Mouse (Mus musculus) left cerebral cortex, postnatal 14 days (tissue): ENCODE data around the gene Fkbp4. TPM values are rescaled to one million over a fixed set of nuclear protein-coding genes. Genes with fewer than 3 reads are reported as not detected.

Experiments used
- DNase-seq, 2 experiments: peaks; one replicate each; pipeline ENCODE4 v3.0.0; 2021 to 2022; ENCODE audit warnings: low spot score in 2 of 2, mixed read lengths in 1 of 2
- intact Hi-C: fragments of 180-260 bp; cut with DNase I; formaldehyde crosslinking; loops from one replicate; pipeline ENCODE4 v1.15.1; 2025
- long read RNA-seq, 2 experiments: library from polyadenylated mRNA; stranded (forward); transcript quantifications; one replicate each; pipeline ENCODE4 v2.0.0; 2021
- total RNA-seq, 2 experiments: library from RNA; stranded (reverse); gene quantifications; 2 replicates each; pipeline ENCODE4 v1.2.3; 2021

Gene Fkbp4
- 100 to 1,000 TPM; 112 TPM for total RNA-seq
- long read RNA-seq, experiment 1, transcript Fkbp4-201 (10 exons, 2,217 nt): major isoform, 226 of 255 reads
- long read RNA-seq, experiment 1, partial matches to known transcripts: 7 of 255 reads
- long read RNA-seq, experiment 1, other reads (novel, unspliced or antisense): 21 of 255 reads
- long read RNA-seq, experiment 2, transcript Fkbp4-201 (10 exons, 2,217 nt): major isoform, 198 of 235 reads
- long read RNA-seq, experiment 2, partial matches to known transcripts: 29 of 235 reads
- long read RNA-seq, experiment 2, other reads (novel, unspliced or antisense): 8 of 235 reads

- DNase-seq: peak; percentile 90 to 93
- intact Hi-C loops: no loop called here
Measured at GRCm38 (mm10) chr6:128438317-128438870, at the start of gene Fkbp4. TSS of gene Fkbp4 (minus strand) at chr6:128438677.

GRCm38 (mm10) chr6:128487736-128488135, 49.3 kb upstream of the Fkbp4 start:
- intact Hi-C loops: no loop called here
- DNase-seq: no peak

GRCm38 (mm10) chr6:128479463-128480454, 41.3 kb upstream of the Fkbp4 start:
- DNase-seq: peak; percentile 97
- intact Hi-C loops: loop anchor here (2.0 to 5.0 kb wide), 2 partner anchors 35 to 117 kb away; partner anchors contain the start of genes Foxm1 and Rhno1

GRCm38 (mm10) chr6:128477495-128477894, 39.0 kb upstream of the Fkbp4 start:
- intact Hi-C loops: loop anchor here (5.0 kb wide), 1 partner anchor 115 kb away; the partner anchor contains the start of genes Foxm1 and Rhno1
- DNase-seq: no peak

DNA sequence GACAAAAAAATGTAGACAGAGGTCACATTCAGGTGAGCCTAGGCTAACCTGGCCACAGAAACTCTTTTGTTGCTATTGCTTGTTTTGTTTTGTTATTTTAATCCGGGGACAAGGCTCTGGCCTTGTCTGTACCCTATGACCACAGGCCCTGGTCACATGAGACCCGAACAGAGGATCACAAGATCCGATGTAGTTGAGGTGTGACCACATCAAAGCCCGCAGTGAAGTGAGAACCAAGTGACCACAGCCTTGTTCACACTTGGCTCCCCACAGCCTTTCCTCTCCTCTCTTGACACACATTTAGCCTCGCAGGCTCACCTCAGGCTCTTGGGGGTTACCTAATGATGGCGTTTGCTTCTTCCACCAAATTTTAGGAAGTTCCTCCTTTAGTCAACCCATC, 35.6 kb upstream of the Fkbp4 start:
- no peak for DNase-seq
- intact Hi-C loops: no loop called here

- DNase-seq: no peak
- intact Hi-C loops: no loop called here
Measured at GRCm38 (mm10) chr6:128469451-128469850, 31.0 kb upstream of the Fkbp4 start.

- intact Hi-C loops: no loop called here
Measured at GRCm38 (mm10) chr6:128467298-128467697, 28.8 kb upstream of the Fkbp4 start.

DNA sequence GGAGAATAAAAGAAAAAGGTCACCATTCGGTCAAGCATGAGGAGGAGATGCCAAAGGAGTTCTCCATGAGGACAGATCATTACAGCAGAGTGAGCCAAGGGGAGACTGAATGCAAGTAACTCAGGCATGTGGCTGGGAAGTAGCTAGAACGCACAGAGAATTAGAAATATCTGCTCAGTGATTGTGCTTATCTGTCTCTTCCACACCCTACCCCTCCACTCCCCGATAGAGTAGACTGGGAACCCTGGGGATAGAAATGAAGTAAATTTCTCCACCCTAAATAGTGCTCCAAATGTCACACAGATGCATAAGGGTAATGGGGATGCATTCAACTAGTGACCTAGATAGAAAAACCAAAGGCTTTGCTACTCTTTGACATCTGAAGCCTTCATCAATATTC, 28.1 kb upstream of the Fkbp4 start:
- intact Hi-C loops: no loop called here
- no peak for DNase-seq

More at GRCm38 (mm10) chr6:128467298-128467697, 28.8 kb upstream of the Fkbp4 start:
- DNase-seq: no peak

GRCm38 (mm10) chr6:128466043-128466442, 27.6 kb upstream of the Fkbp4 start:
- no peak for DNase-seq
- intact Hi-C loops: no loop called here

DNA sequence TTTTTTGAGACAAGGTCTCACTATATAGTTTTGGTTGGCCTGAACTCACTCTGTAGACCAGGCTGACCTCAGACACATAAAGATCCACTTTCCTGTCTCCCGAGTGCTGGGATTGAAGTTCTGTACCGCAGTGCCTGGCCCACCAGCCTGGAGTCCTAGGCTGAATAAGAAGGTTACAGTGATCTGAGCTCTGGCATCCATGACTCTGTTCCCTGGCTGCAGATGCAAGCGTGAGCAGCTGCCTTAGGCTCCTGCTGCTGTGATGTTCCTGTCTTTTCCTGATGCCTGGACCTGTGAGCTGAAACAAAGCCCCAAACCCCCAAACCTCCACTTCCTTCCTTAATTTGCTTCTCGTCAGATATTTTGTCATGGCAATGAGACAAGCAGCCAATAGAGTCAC, 26.5 kb upstream of the Fkbp4 start:
- no peak for DNase-seq
- intact Hi-C loops: no loop called here

- intact Hi-C loops: no loop called here
- no peak for DNase-seq
Measured at GRCm38 (mm10) chr6:128461606-128462005, 23.1 kb upstream of the Fkbp4 start.

DNA sequence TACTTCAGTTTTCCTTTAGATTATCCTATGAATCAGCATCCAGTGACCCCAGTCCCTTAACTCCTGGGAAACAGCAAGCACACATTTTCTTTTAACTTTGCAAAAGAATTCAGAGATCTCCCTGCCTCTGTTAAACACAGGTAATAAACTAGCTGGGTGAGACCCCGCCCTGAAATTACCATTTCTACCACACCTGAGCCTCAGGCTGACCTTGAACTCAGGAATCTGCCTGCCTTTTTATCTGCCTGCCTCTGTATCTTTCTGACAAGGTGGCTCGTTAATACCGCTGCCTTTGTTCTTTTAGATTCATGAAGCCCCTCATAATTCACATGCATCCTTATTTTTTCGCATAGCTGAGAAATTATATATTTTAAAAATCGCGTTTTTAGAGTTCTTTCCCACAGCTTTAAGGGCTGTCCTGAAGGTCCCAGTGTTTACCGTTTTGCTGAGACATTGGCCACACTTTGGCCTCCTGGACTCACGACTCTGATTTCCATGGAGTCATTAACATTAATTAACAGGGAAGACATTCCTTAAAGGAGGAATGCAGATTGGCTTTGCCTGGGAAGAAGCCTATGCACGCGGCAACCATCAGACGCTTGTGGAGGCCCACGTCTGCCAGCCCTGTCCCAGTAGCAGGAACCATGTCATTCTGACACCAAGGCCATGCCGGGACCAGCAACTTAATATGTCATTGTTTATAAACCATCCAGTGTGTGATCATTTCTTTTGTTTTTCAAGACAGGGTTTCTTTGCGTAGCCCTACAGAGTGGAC, 22.4 kb upstream of the Fkbp4 start:
- DNase-seq: no peak
- intact Hi-C loops: no loop called here

DNA sequence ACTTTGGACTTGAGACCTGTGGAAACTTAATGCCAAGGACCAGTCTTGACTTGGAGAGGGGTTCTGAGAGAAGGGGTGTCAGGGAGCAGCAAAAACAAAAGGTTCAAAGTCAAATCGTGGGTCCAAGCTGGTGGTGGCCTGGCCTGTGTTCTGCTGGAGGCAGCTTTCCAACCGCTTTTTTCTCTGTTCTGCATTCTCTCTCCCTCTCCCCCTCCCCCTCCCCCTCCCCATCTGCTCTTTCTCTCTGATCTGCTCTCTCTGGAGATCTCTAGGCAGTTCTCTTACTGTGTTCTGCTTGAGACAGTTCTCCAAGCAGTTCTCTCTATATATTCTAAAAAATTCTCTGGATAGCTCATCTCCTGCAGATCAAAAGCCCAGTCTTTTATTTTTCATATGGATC, 21.8 kb upstream of the Fkbp4 start:
- intact Hi-C loops: no loop called here
- DNase-seq: no peak

- intact Hi-C loops: no loop called here
- DNase-seq: no peak
Measured at GRCm38 (mm10) chr6:128457186-128457585, 18.7 kb upstream of the Fkbp4 start.

DNA sequence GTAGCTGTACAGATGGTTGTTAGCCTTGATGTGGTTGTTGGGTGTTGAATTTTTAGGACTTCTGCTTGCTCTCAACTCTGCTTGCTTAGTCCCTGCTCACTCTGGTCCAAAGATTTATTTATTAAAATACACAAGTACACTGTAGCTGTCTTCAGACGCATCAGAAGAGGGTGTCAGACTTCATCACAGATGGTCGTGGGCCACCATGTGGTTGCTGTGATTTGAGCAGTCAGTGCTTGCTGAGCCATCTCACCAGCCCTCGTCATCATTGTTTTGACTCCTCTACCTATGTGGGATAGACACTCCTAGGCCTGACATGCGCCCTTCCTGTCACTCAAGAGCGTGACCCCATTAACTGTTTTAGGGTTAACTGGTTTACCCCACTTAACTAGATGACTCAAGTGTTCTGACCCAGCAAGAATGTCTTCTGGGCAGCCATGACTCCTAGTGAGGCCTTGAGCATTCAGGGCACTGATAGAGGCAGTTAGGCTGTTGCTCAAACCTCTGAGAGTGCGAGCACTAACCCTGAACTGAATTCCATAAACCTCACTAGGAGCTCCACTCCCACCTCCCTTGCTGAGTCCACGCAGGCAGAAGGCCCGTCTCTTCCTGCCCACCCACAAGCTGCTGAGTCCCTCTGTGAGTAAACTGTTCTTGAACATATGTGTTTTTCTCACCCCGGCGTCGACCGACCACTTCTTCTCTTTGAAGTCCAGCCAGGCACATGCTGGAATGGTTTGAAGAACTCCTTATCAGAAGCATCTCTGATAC, 17.5 kb upstream of the Fkbp4 start:
- peak in 1 of 2 experiments; percentile 31 for DNase-seq
- intact Hi-C loops: no loop called here

GRCm38 (mm10) chr6:128447063-128447462, 8.6 kb upstream of the Fkbp4 start:
- intact Hi-C loops: no loop called here

DNA sequence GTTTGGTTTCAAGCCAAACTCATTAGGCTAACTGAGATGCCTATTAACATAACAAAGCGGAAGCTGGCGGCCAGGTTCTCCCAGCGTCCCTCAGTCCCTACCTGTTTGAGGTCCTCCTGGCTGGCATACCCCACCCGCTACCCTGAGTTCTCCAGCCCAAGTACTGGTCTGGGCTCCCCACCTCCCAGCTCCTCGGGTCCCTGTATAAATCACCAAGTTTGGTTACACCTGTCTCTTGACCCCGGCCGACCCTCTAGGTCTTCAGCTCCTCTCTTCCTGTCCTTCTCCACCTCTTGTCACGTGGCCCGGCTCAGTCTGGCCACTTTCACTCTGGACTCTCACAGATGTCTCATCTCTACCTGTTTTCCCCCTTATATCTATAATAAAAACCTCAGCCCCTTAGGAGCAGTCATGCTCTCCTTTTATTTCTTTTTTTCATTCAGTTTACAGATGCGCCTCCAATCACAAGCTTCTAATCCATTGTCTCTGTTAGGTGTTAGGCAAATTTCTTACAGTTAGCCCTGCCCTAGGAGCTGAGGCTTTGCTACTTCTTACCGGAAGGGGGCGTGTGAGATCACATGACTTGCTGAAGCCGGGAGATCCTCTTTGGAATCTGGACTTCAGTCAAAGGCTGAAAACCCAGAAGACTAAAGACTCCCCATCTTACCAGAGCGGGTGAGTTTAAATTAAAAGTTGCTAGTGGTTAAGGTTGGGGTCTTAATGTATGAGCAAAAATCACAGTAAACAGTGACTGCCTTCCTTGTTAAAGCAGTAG, 7.5 kb upstream of the Fkbp4 start:
- intact Hi-C loops: loop anchor here (2.0 kb wide), 1 partner anchor 33 kb away; no protein-coding TSS in a partner anchor
- DNase-seq: peak; percentile 49 to 61

More at GRCm38 (mm10) chr6:128447063-128447462, 8.6 kb upstream of the Fkbp4 start:
- DNase-seq: no peak

GRCm38 (mm10) chr6:128440238-128440637, 1.8 kb upstream of the Fkbp4 start:
- intact Hi-C loops: no loop called here
- DNase-seq: no peak
